Mouse (Mus musculus): ENCODE data around the gene Sp1. TPM values are rescaled to one million over a fixed set of nuclear protein-coding genes. Genes with fewer than 3 reads are reported as not detected.

Gene Sp1
- polyA plus RNA-seq (2016; fragmentation: Nextera tagmentation; extraction: Ambion mirVana) = 6.9 and 7.3 TPM in 2 replicates

DNA sequence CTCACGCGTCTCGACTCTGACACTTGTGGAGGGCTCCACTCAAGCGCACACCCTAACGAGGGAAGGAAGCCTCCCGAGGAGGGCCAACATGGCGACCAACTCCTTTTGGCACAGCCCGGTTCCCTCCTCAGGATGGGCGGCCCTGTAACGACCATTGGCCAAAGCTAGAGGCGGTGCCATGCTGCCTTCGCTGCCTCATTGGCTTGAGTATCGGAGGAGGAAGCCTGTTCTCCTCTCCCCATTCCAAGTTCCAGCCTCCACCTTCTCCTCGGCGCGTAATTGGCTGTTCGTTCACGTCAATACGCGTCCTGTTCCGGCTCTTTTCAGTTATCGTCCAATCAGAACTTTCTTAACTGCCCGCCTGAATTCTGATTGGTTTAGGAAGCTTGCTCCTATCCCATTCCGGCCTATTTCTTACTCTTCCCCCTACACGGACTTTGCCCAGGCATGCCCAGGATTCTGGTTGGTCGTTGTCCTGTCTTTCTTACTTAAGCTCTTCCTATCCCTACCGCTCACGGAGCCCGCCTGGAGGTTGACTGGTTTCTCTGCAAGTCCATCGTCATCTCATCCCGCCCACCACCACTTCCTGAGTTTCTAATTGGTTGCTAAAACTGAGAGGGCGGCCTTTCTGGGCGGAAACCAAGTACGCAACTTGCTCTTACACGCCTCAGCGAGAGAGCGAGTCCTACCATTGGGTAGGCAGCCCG, at the start of gene Sp1:
TSS of gene Sp1 (plus strand) at position 655 of the 707 bp plus-strand sequence.
- H3K36me3 ChIP-seq = peaks cover 31% of the 10 kb centered on the region
- H3K27ac ChIP-seq (ENCODE audit: poor library complexity, severe bottlenecking) = peak within 1 kb of the TSS; percentile 100
- ATAC-seq (ENCODE audit: insufficient number of reproducible peaks, low FRiP score) = peak; percentile 95
- H3K4me1 ChIP-seq (replicated peaks) = peaks cover 39% of the 10 kb centered on the region
- no peaks in the 10 kb centered on the region for H3K27me3 ChIP-seq (replicated peaks)
- under 1% methylated on average over 38 of the region's 38 CpGs for WGBS
- H3K4me3 ChIP-seq = peak within 1 kb of the TSS; percentile 87
- H3K9me3 ChIP-seq (replicated peaks) = no peaks in the 10 kb centered on the region; the same call in 1 of the 2 replicates
- peak within 1 kb of the TSS; percentile 95 for H3K9ac ChIP-seq
- H3K4me2 ChIP-seq = peak within 1 kb of the TSS; percentile 71

DNA sequence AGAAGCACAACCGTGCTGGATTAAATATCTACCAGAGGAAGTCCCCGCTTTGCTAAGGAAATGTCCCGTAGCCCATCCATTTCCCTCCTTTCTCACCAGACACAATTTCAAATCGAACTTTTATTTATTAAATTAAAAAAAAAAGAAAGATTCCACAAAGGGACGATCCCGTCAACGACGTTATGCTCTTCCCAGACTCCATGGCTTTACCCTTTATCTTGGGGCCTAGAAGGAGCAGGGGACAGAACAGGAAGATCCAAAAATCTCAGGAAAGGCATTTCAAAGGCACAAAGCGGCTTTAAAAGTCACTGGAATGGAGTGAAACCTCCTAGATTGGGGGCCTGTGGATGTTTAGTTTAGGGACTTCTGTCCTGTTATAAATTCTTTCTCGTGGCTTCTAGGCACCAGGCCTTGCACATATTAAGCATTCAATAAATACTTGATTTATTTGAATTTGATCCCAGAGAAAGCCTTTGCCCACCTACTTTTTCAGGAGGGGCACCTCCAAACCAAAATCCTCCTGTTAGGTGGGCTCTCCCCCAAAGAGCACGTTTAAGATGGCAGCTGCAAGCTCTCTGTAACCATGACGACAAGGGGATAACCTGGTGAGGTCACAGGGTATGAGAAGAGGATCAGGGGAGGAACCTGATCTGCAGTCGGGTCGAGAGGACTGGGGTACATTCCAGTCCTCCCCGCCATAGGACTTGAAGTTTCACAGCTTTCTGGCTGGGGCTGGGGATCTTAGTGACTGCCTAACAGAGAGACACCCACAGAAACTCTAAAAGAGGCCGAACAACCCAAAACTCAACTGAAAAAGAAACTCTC, 49.2 kb upstream of the Sp1 start:
- H3K9ac ChIP-seq = peak overlapping the region; percentile 71; the same call in 1 of the 2 replicates
- H3K4me1 ChIP-seq (replicated peaks) = peaks cover 35% of the 10 kb centered on the region
- ATAC-seq (ENCODE audit: insufficient number of reproducible peaks, low FRiP score) = no peak
- peak overlapping the region; percentile 53 for H3K4me3 ChIP-seq
- H3K36me3 ChIP-seq = no peaks in the 10 kb centered on the region
- peaks cover 46% of the 10 kb centered on the region for H3K27me3 ChIP-seq (replicated peaks)
- H3K4me2 ChIP-seq = peak overlapping the region; percentile 90
- 38% methylated on average over 16 of the region's 16 CpGs for WGBS
- peak overlapping the region; percentile 70 for H3K27ac ChIP-seq (ENCODE audit: poor library complexity, severe bottlenecking)
- H3K9me3 ChIP-seq (replicated peaks) = no peaks in the 10 kb centered on the region

DNA sequence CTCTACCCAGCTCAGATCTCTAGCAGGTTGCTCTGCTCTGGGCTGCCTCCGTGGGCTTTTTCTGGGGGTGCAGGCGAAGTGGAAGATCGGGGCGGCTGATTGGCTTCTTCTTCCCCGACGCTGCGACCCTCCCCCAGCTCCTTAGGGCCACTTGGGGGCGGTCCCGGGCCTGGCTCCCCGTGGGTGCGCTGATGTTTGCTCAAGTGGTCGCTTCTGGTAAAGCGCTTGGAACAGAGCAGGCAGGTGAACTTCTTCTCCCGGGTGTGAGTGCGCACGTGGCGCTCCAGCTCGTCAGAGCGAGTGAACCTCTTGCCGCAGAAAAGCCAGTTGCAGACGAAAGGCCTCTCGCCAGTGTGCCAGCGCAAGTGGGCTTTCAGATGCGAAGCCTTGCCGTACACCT, 47.8 kb upstream of the Sp1 start:
- Histone ChIP-seq H3K9me3 (replicated peaks) (no peaks in the 10 kb centered on the region), H3K36me3 (no peaks in the 10 kb centered on the region), H3K9ac (peak overlapping the region; percentile 44; the same call in 1 of the 2 replicates), H3K4me1 (replicated peaks) (peaks cover 43% of the 10 kb centered on the region), H3K4me3 (peak overlapping the region; percentile 28), H3K27ac (ENCODE audit: poor library complexity, severe bottlenecking) (no peak overlapping the region), H3K4me2 (peak overlapping the region; percentile 57), H3K27me3 (replicated peaks) (peaks cover 48% of the 10 kb centered on the region)
- ATAC-seq (ENCODE audit: insufficient number of reproducible peaks, low FRiP score) = no peak
- WGBS = 2% methylated on average over 25 of the region's 25 CpGs

DNA sequence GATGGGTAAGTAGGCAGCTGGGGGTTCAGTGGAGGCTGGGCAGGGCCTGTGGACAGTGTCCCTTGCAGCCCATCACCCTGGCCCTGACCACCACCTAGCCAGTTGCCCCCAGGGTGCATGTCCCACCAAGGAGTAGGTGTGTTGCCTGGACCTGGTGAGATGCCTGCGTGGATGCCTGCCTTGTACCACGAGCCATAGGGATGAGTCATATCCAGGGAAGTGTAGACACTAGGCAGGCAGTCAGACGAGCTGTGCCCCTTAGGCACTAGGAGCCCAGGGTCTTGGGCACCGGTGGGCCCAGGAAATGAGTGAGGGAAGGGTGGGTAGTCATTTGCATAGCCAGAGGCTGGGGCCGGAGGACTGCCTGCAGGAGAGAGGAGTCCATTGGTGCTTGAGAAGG, 47.1 kb upstream of the Sp1 start:
- H3K9ac ChIP-seq = 0 out of 2 replicates have a peak overlapping the region, but pooled peaks have one; percentile 44
- peaks cover 43% of the 10 kb centered on the region for H3K4me1 ChIP-seq (replicated peaks)
- H3K4me2 ChIP-seq = no peak overlapping the region; the same call in 1 of the 2 replicates
- no peaks in the 10 kb centered on the region for H3K36me3 ChIP-seq
- H3K9me3 ChIP-seq (replicated peaks) = no peaks in the 10 kb centered on the region
- H3K27ac ChIP-seq (ENCODE audit: poor library complexity, severe bottlenecking) = no peak overlapping the region
- no peak for ATAC-seq (ENCODE audit: insufficient number of reproducible peaks, low FRiP score)
- H3K4me3 ChIP-seq = peak overlapping the region; percentile 28; the same call in 1 of the 2 replicates
- WGBS = 20% methylated on average over 5 of the region's 5 CpGs
- H3K27me3 ChIP-seq (replicated peaks) = peaks cover 51% of the 10 kb centered on the region

DNA sequence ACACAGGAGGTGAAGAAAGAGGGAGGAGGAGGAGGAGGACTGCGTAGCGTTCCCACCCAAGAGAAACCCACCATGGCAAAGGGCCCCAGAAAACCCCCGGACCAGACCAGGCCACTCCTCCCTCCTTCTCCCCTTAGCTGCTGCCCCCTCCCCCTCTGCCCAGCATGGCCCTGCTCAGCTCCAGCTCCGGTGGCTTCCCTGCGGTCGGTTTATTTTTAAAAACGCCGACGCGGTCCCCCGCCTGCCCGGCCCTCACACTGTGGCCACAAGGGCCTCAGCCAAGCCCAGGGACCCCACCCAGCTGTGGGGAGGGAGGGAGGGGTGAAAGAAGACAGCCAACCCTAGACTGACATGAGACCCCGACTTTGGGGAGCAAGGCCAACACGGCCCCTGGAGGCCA, 43.3 kb upstream of the Sp1 start:
- 1% methylated on average over 12 of the region's 14 CpGs for WGBS
- peak overlapping the region; percentile 62 for H3K4me2 ChIP-seq
- H3K4me1 ChIP-seq (replicated peaks) = peaks cover 39% of the 10 kb centered on the region
- H3K36me3 ChIP-seq = no peaks in the 10 kb centered on the region
- peaks cover 64% of the 10 kb centered on the region for H3K27me3 ChIP-seq (replicated peaks)
- H3K9ac ChIP-seq = peak overlapping the region; percentile 58
- peak overlapping the region; percentile 26 for H3K4me3 ChIP-seq
- H3K27ac ChIP-seq (ENCODE audit: poor library complexity, severe bottlenecking) = no peak overlapping the region
- peak; percentile 56; the same call in 1 of the 2 replicates for ATAC-seq (ENCODE audit: insufficient number of reproducible peaks, low FRiP score)
- no peaks in the 10 kb centered on the region for H3K9me3 ChIP-seq (replicated peaks)

DNA sequence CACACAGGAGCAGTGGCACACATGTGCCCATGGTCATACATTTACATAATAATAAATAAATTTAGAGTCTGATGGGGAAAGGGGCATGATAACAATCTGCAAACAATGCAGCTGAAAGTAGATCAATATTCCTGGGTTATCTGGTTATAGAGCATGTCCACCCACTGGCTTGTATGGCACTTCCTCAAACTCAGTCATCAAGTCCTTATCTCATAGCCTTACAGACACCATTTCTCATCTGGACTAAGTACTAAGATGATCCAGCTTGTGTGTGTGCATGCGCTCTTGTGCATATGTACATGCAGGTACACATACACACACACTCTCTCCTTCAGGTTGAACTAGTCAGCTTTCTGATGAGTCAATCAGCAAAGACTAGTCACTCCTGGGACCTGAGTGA, 41.3 kb upstream of the Sp1 start:
- H3K36me3 ChIP-seq = no peaks in the 10 kb centered on the region
- H3K9ac ChIP-seq = no peak overlapping the region
- no peak overlapping the region for H3K4me3 ChIP-seq
- no peak overlapping the region for H3K4me2 ChIP-seq
- 87% methylated on average over 1 of the region's 1 CpGs for WGBS
- peaks cover 54% of the 10 kb centered on the region for H3K27me3 ChIP-seq (replicated peaks)
- H3K27ac ChIP-seq (ENCODE audit: poor library complexity, severe bottlenecking) = no peak overlapping the region
- no peaks in the 10 kb centered on the region for H3K9me3 ChIP-seq (replicated peaks)
- no peak for ATAC-seq (ENCODE audit: insufficient number of reproducible peaks, low FRiP score)
- peaks cover 22% of the 10 kb centered on the region for H3K4me1 ChIP-seq (replicated peaks)

DNA sequence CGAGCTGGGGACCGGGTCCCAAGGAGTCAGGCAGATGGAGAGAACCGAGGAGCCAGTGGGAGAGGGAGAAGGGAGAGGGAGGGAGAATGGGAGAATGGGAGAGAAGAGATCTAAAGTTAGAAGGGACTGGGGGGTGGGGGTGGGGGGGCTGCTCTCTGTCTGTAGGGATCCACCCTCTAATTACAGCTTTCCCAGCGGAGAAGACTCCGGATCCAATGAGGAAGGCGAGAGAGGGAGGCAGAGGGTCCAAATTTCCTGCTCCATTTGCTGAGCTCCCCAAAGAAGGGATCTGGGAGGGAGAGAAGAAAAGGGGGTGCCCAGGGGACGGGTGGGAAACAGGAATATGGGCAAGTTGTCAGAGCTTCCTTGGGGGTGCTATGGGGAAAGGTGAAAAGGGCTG, 39.7 kb upstream of the Sp1 start:
- peak overlapping the region; percentile 33 for H3K4me3 ChIP-seq

DNA sequence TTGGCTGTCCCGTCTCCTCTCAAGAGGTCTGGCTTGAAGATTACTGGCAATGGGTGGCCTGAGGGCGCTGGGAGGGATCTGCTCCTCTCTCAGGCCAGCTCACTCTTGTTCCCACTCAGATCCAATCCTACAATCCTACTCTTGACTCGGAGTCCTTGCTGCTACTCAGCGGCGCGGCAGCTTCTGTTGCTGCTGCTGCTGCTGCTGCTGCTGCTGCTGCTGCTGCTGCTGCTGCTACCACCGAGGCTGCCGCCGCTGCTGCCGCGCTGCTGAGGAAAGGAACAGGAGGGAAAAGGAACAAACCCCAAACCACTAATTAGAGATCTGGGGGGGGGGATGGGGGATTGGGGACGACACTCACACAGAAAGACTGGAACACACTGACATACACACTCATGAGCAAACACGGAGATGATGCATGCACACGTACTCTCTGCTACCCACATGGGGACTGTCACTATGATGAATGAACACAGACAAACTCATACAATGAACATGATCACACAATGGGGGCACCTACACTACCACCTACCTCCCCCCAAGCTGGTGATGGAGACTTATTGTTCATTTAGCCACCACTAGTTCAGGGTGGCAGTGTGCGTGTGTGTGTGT, 39.1 kb upstream of the Sp1 start, which contains the start of gene Sp7:
TSS of gene Sp7 (minus strand) at position 450 of the 612 bp plus-strand sequence.
- peak within 1 kb of the TSS; percentile 69 for H3K4me2 ChIP-seq
- peaks cover 36% of the 10 kb centered on the region for H3K4me1 ChIP-seq (replicated peaks)
- H3K9ac ChIP-seq = peak within 1 kb of the TSS; percentile 44
- H3K4me3 ChIP-seq = peak within 1 kb of the TSS; percentile 33
- H3K36me3 ChIP-seq = no peaks in the 10 kb centered on the region
- WGBS = 9% methylated on average over 15 of the region's 15 CpGs
- H3K27ac ChIP-seq (ENCODE audit: poor library complexity, severe bottlenecking) = no peak within 1 kb of the TSS
- ATAC-seq (ENCODE audit: insufficient number of reproducible peaks, low FRiP score) = no peak
- H3K27me3 ChIP-seq (replicated peaks) = peaks cover 64% of the 10 kb centered on the region
- H3K9me3 ChIP-seq (replicated peaks) = no peaks in the 10 kb centered on the region

More for the DNA sequence above, 39.7 kb upstream of the Sp1 start:
- peak overlapping the region; percentile 69 for H3K4me2 ChIP-seq
- H3K36me3 ChIP-seq = no peaks in the 10 kb centered on the region
- no peak for ATAC-seq (ENCODE audit: insufficient number of reproducible peaks, low FRiP score)
- peaks cover 36% of the 10 kb centered on the region for H3K4me1 ChIP-seq (replicated peaks)
- H3K9me3 ChIP-seq (replicated peaks) = no peaks in the 10 kb centered on the region
- H3K27ac ChIP-seq (ENCODE audit: poor library complexity, severe bottlenecking) = no peak overlapping the region
- H3K9ac ChIP-seq = peak overlapping the region; percentile 44
- WGBS = 7% methylated on average over 7 of the region's 7 CpGs
- peaks cover 58% of the 10 kb centered on the region for H3K27me3 ChIP-seq (replicated peaks)

DNA sequence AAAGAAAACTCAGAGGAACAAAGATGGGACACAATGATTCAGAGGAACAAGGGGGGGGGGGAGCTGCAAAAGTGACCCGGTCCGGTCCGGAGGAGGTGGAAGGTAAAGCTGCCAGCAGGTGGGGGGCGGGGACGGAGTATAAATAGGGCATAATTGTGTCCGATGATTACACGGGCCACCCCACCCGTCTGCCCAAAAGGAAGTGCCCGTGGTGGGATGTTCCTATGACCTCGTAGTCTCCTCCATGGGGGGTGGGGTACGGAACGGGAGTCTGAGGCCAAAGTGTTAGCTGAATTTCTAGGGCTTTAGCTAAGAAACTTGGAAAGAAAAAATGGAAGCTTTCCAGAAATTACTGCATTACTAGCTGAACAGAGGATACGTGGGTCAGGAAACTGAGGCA, 36.0 kb upstream of the Sp1 start:
- no peak overlapping the region for H3K9ac ChIP-seq

DNA sequence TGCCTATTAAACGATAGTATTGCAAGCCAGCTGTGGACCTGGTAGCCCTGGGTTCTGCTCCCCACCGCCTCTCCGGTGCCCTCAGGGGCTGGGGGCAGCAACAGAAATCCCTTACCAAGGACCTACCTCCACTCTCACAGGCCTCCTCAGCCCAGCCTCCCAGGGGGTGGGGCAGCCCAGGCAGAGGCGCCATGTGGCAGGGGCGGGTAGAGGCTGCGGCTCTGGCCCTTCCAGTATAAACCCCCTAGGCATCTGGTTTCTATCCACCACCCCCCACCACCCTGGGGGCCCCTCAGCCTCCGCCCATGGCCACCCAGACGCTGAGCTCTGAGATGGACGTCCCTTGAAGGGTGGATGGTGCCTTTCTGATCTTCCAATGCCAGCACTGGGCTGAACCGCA, 35.2 kb upstream of the Sp1 start:
- Histone ChIP-seq H3K4me2 (peak overlapping the region; percentile 53), H3K36me3 (no peaks in the 10 kb centered on the region), H3K27ac (ENCODE audit: poor library complexity, severe bottlenecking) (no peak overlapping the region), H3K4me3 (0 out of 2 replicates have a peak overlapping the region, but pooled peaks have one; percentile 3), H3K9me3 (replicated peaks) (no peaks in the 10 kb centered on the region), H3K27me3 (replicated peaks) (peaks cover 51% of the 10 kb centered on the region), H3K4me1 (replicated peaks) (peaks cover 25% of the 10 kb centered on the region), H3K9ac (peak overlapping the region; percentile 53; the same call in 1 of the 2 replicates)
- peak; percentile 65; the same call in 1 of the 2 replicates for ATAC-seq (ENCODE audit: insufficient number of reproducible peaks, low FRiP score)
- 4% methylated on average over 10 of the region's 10 CpGs for WGBS

More for the DNA sequence above, 36.0 kb upstream of the Sp1 start:
- WGBS = 11% methylated on average over 13 of the region's 13 CpGs
- ATAC-seq (ENCODE audit: insufficient number of reproducible peaks, low FRiP score) = no peak
- Histone ChIP-seq H3K4me3 (peak overlapping the region; percentile 13; the same call in 1 of the 2 replicates), H3K36me3 (no peaks in the 10 kb centered on the region), H3K27me3 (replicated peaks) (peaks cover 57% of the 10 kb centered on the region), H3K4me2 (peak overlapping the region; percentile 53), H3K4me1 (replicated peaks) (peaks cover 28% of the 10 kb centered on the region), H3K9me3 (replicated peaks) (no peaks in the 10 kb centered on the region), H3K27ac (ENCODE audit: poor library complexity, severe bottlenecking) (no peak overlapping the region)
